Mouse (Mus musculus): ENCODE measurements around the gene Grb10. TPM values are rescaled to one million over a fixed set of nuclear protein-coding genes. Genes with fewer than 3 reads are reported as not detected.
A peak's percentile ranks its signal among the peaks of the same experiment; 100 is the strongest.

The Grb10 gene
- polyA plus RNA-seq, 1 experiment from 2014 or later: 410 TPM

GRCm38 (mm10) chr11:12025756-12026593 is 12.5 kb downstream of the Grb10 start:
- Histone ChIP-seq H3K4me3 (peak overlapping the region; percentile 44), H3K4me1 (replicated peaks) (peaks cover 11% of the 10 kb centered on the region; the same call in 1 of the 2 replicates), H3K36me3 (peaks cover 99% of the 10 kb centered on the region), H3K27me3 (ENCODE audit: insufficient read depth, poor library complexity, severe bottlenecking) (peaks cover 100% of the 10 kb centered on the region), H3K9me3 (peaks cover 46% of the 10 kb centered on the region), H3K27ac (no peak overlapping the region)
- peak; percentile 79 for DNase-seq (ENCODE audit: low spot score)
- WGBS: 65% methylated on average over 108 of the region's 108 CpGs

- peaks cover 46% of the 10 kb centered on the region for H3K9me3 ChIP-seq
- H3K27ac ChIP-seq: no peak overlapping the region
- peaks cover 11% of the 10 kb centered on the region; the same call in 1 of the 2 replicates for H3K4me1 ChIP-seq (replicated peaks)
- WGBS: 58% methylated on average over 32 of the region's 32 CpGs
- peaks cover 99% of the 10 kb centered on the region for H3K36me3 ChIP-seq
- H3K4me3 ChIP-seq: peak overlapping the region; percentile 44
- no peak for DNase-seq (ENCODE audit: low spot score)
- H3K27me3 ChIP-seq (ENCODE audit: insufficient read depth, poor library complexity, severe bottlenecking): peaks cover 100% of the 10 kb centered on the region
These were observed 13.1 kb downstream of the Grb10 start for GRCm38 (mm10) chr11:12025392-12025755.

GRCm38 (mm10) chr11:12023051-12023450 is 15.4 kb downstream of the Grb10 start:
- Histone ChIP-seq H3K4me1 (replicated peaks) (peaks cover 11% of the 10 kb centered on the region; the same call in 1 of the 2 replicates), H3K27ac (no peak overlapping the region), H3K27me3 (ENCODE audit: insufficient read depth, poor library complexity, severe bottlenecking) (peaks cover 99% of the 10 kb centered on the region), H3K4me3 (no peak overlapping the region), H3K9me3 (peaks cover 32% of the 10 kb centered on the region), H3K36me3 (peaks cover 98% of the 10 kb centered on the region)
- 58% methylated on average over 3 of the region's 3 CpGs for WGBS
- DNase-seq (ENCODE audit: low spot score): no peak

- WGBS: 88% methylated on average over 1 of the region's 1 CpGs
- H3K36me3 ChIP-seq: peaks cover 94% of the 10 kb centered on the region
- no peaks in the 10 kb centered on the region for H3K4me1 ChIP-seq (replicated peaks)
- DNase-seq (ENCODE audit: low spot score): no peak
- H3K27me3 ChIP-seq (ENCODE audit: insufficient read depth, poor library complexity, severe bottlenecking): peaks cover 70% of the 10 kb centered on the region
- peaks cover 5% of the 10 kb centered on the region; the same call in 1 of the 2 replicates for H3K9me3 ChIP-seq
- H3K27ac ChIP-seq: no peak overlapping the region
- no peak overlapping the region for H3K4me3 ChIP-seq
These were observed 18.8 kb downstream of the Grb10 start for GRCm38 (mm10) chr11:12019651-12020050.

- DNase-seq (ENCODE audit: low spot score): no peak
- Histone ChIP-seq H3K4me1 (replicated peaks) (no peaks in the 10 kb centered on the region), H3K27ac (no peak overlapping the region), H3K27me3 (ENCODE audit: insufficient read depth, poor library complexity, severe bottlenecking) (peaks cover 59% of the 10 kb centered on the region), H3K9me3 (peaks cover 12% of the 10 kb centered on the region; the same call in 1 of the 2 replicates), H3K4me3 (no peak overlapping the region), H3K36me3 (peaks cover 93% of the 10 kb centered on the region)
- WGBS: 90% methylated on average over 4 of the region's 4 CpGs
These were observed 19.9 kb downstream of the Grb10 start for GRCm38 (mm10) chr11:12018604-12019003.

GRCm38 (mm10) chr11:12010084-12010483 is 28.4 kb downstream of the Grb10 start:
- Histone ChIP-seq H3K36me3 (peaks cover 89% of the 10 kb centered on the region), H3K9me3 (peaks cover 36% of the 10 kb centered on the region), H3K4me3 (no peak overlapping the region), H3K27ac (no peak overlapping the region), H3K27me3 (ENCODE audit: insufficient read depth, poor library complexity, severe bottlenecking) (no peaks in the 10 kb centered on the region), H3K4me1 (replicated peaks) (no peaks in the 10 kb centered on the region)
- 87% methylated on average over 3 of the region's 3 CpGs for WGBS
- DNase-seq (ENCODE audit: low spot score): no peak

- WGBS: 85% methylated on average over 4 of the region's 4 CpGs
- Histone ChIP-seq H3K36me3 (peaks cover 35% of the 10 kb centered on the region), H3K27ac (no peak overlapping the region), H3K9me3 (no peaks in the 10 kb centered on the region), H3K4me1 (replicated peaks) (no peaks in the 10 kb centered on the region), H3K27me3 (ENCODE audit: insufficient read depth, poor library complexity, severe bottlenecking) (no peaks in the 10 kb centered on the region), H3K4me3 (no peak overlapping the region)
- no peak for DNase-seq (ENCODE audit: low spot score)
These were observed 38.1 kb downstream of the Grb10 start for GRCm38 (mm10) chr11:12000293-12000910.

GRCm38 (mm10) chr11:11998881-11999280 is 39.6 kb downstream of the Grb10 start:
- WGBS: 90% methylated on average over 3 of the region's 3 CpGs

GRCm38 (mm10) chr11:11997045-11997444 is 41.4 kb downstream of the Grb10 start:
- no peaks in the 10 kb centered on the region for H3K9me3 ChIP-seq
- H3K4me3 ChIP-seq: no peak overlapping the region
- peaks cover 40% of the 10 kb centered on the region for H3K36me3 ChIP-seq
- no peaks in the 10 kb centered on the region for H3K4me1 ChIP-seq (replicated peaks)
- DNase-seq (ENCODE audit: low spot score): no peak
- no peak overlapping the region for H3K27ac ChIP-seq
- WGBS: 86% methylated on average over 1 of the region's 1 CpGs
- no peaks in the 10 kb centered on the region for H3K27me3 ChIP-seq (ENCODE audit: insufficient read depth, poor library complexity, severe bottlenecking)

More at GRCm38 (mm10) chr11:11998881-11999280, 39.6 kb downstream of the Grb10 start:
- DNase-seq (ENCODE audit: low spot score): no peak
- Histone ChIP-seq H3K4me3 (no peak overlapping the region), H3K4me1 (replicated peaks) (no peaks in the 10 kb centered on the region), H3K27me3 (ENCODE audit: insufficient read depth, poor library complexity, severe bottlenecking) (no peaks in the 10 kb centered on the region), H3K9me3 (no peaks in the 10 kb centered on the region), H3K36me3 (peaks cover 33% of the 10 kb centered on the region), H3K27ac (no peak overlapping the region)

GRCm38 (mm10) chr11:11995371-11995770 is 43.1 kb downstream of the Grb10 start:
- no peak overlapping the region for H3K4me3 ChIP-seq
- H3K36me3 ChIP-seq: peaks cover 38% of the 10 kb centered on the region
- no peak for DNase-seq (ENCODE audit: low spot score)
- no peaks in the 10 kb centered on the region for H3K4me1 ChIP-seq (replicated peaks)
- WGBS: 91% methylated on average over 1 of the region's 1 CpGs
- no peaks in the 10 kb centered on the region for H3K27me3 ChIP-seq (ENCODE audit: insufficient read depth, poor library complexity, severe bottlenecking)
- H3K9me3 ChIP-seq: no peaks in the 10 kb centered on the region
- H3K27ac ChIP-seq: no peak overlapping the region

- H3K36me3 ChIP-seq: peaks cover 45% of the 10 kb centered on the region
- H3K4me3 ChIP-seq: no peak overlapping the region
- no peaks in the 10 kb centered on the region for H3K27me3 ChIP-seq (ENCODE audit: insufficient read depth, poor library complexity, severe bottlenecking)
- no peaks in the 10 kb centered on the region for H3K4me1 ChIP-seq (replicated peaks)
- H3K27ac ChIP-seq: no peak overlapping the region
- H3K9me3 ChIP-seq: no peaks in the 10 kb centered on the region
- 92% methylated on average over 5 of the region's 5 CpGs for WGBS
- no peak for DNase-seq (ENCODE audit: low spot score)
These were observed 44.7 kb downstream of the Grb10 start for GRCm38 (mm10) chr11:11993807-11994206.

- no peak overlapping the region for H3K4me3 ChIP-seq
- H3K9me3 ChIP-seq: no peaks in the 10 kb centered on the region
- no peak overlapping the region for H3K27ac ChIP-seq
- H3K36me3 ChIP-seq: peaks cover 45% of the 10 kb centered on the region
- 70% methylated on average over 2 of the region's 2 CpGs for WGBS
- no peaks in the 10 kb centered on the region for H3K27me3 ChIP-seq (ENCODE audit: insufficient read depth, poor library complexity, severe bottlenecking)
- no peaks in the 10 kb centered on the region for H3K4me1 ChIP-seq (replicated peaks)
- no peak for DNase-seq (ENCODE audit: low spot score)
These were observed 45.3 kb downstream of the Grb10 start for GRCm38 (mm10) chr11:11993183-11993582.

GRCm38 (mm10) chr11:11989850-11990249 is 48.6 kb downstream of the Grb10 start:
- DNase-seq (ENCODE audit: low spot score): no peak
- H3K4me3 ChIP-seq: no peak overlapping the region
- H3K4me1 ChIP-seq (replicated peaks): no peaks in the 10 kb centered on the region
- no peak overlapping the region for H3K27ac ChIP-seq
- H3K36me3 ChIP-seq: peaks cover 30% of the 10 kb centered on the region
- H3K27me3 ChIP-seq (ENCODE audit: insufficient read depth, poor library complexity, severe bottlenecking): no peaks in the 10 kb centered on the region
- H3K9me3 ChIP-seq: no peaks in the 10 kb centered on the region
- WGBS: 87% methylated on average over 4 of the region's 4 CpGs
